Mouse (Mus musculus): ENCODE data around the gene Oma1.

Oma1 gene

GRCm38 (mm10) chr4:103313587-103314525 lies at the start of gene Oma1:
TSS of gene Oma1 (plus strand) at chr4:103313812.
- peak; percentile 96 for DNase-seq (ENCODE audit: low read depth, low spot score)

GRCm38 (mm10) chr4:103263812-103264396 lies 49.7 kb upstream of the Oma1 start:
- DNase-seq (ENCODE audit: low read depth, low spot score), result no peak

- DNase-seq (ENCODE audit: low read depth, low spot score), result no peak
Observed at GRCm38 (mm10) chr4:103265166-103265565, 48.4 kb upstream of the Oma1 start.

GRCm38 (mm10) chr4:103269336-103269735 lies 44.3 kb upstream of the Oma1 start:
- DNase-seq (ENCODE audit: low read depth, low spot score), result no peak

- no peak for DNase-seq (ENCODE audit: low read depth, low spot score)
Observed at GRCm38 (mm10) chr4:103273021-103273420, 40.6 kb upstream of the Oma1 start.

GRCm38 (mm10) chr4:103288342-103288741 lies 25.3 kb upstream of the Oma1 start:
- DNase-seq (ENCODE audit: low read depth, low spot score), result no peak

GRCm38 (mm10) chr4:103290763-103291162 lies 22.8 kb upstream of the Oma1 start, which contains the start of gene 4921539E11Rik:
TSS of gene 4921539E11Rik (minus strand) at chr4:103290863.
- no peak for DNase-seq (ENCODE audit: low read depth, low spot score)

GRCm38 (mm10) chr4:103299342-103299741 lies 14.3 kb upstream of the Oma1 start:
- no peak for DNase-seq (ENCODE audit: low read depth, low spot score)

GRCm38 (mm10) chr4:103303851-103304250 lies 9.8 kb upstream of the Oma1 start:
- no peak for DNase-seq (ENCODE audit: low read depth, low spot score)

GRCm38 (mm10) chr4:103314526-103314910 lies 906 bp downstream of the Oma1 start:
- no peak for DNase-seq (ENCODE audit: low read depth, low spot score)

GRCm38 (mm10) chr4:103315861-103316260 lies 2.2 kb downstream of the Oma1 start:
- DNase-seq (ENCODE audit: low read depth, low spot score), result no peak

GRCm38 (mm10) chr4:103321461-103321860 lies 7.8 kb downstream of the Oma1 start:
- DNase-seq (ENCODE audit: low read depth, low spot score), result no peak

GRCm38 (mm10) chr4:103324688-103325451 lies 11.3 kb downstream of the Oma1 start:
- no peak for DNase-seq (ENCODE audit: low read depth, low spot score)

GRCm38 (mm10) chr4:103326994-103327393 lies 13.4 kb downstream of the Oma1 start:
- no peak for DNase-seq (ENCODE audit: low read depth, low spot score)

GRCm38 (mm10) chr4:103329348-103329747 lies 15.7 kb downstream of the Oma1 start:
- DNase-seq (ENCODE audit: low read depth, low spot score), result no peak

- DNase-seq (ENCODE audit: low read depth, low spot score), result no peak
Observed at GRCm38 (mm10) chr4:103335134-103335533, 21.5 kb downstream of the Oma1 start.

GRCm38 (mm10) chr4:103340726-103341125 lies 27.1 kb downstream of the Oma1 start:
- DNase-seq (ENCODE audit: low read depth, low spot score), result no peak

GRCm38 (mm10) chr4:103341620-103342019 lies 28.0 kb downstream of the Oma1 start:
- DNase-seq (ENCODE audit: low read depth, low spot score), result no peak

GRCm38 (mm10) chr4:103346058-103346457 lies 32.4 kb downstream of the Oma1 start:
- peak; percentile 22 for DNase-seq (ENCODE audit: low read depth, low spot score)

- DNase-seq (ENCODE audit: low read depth, low spot score), result no peak
Observed at GRCm38 (mm10) chr4:103346849-103347248, 33.2 kb downstream of the Oma1 start.

- DNase-seq (ENCODE audit: low read depth, low spot score), result no peak
Observed at GRCm38 (mm10) chr4:103349219-103349618, 35.6 kb downstream of the Oma1 start.

- DNase-seq (ENCODE audit: low read depth, low spot score), result no peak
Observed at GRCm38 (mm10) chr4:103352926-103353325, 39.3 kb downstream of the Oma1 start.

Measured in retina, adult 2 months (tissue).